Mouse (Mus musculus) neural tube, embryonic 14.5 days (tissue): ENCODE measurements around the gene Zfp385b. TPM values are rescaled to one million over a fixed set of nuclear protein-coding genes. Genes with fewer than 3 reads are reported as not detected.
A peak's percentile ranks its signal among the peaks of the same experiment; 100 is the strongest.

Experiments
- ATAC-seq: fragments of 200-750 bp; cut with Nextera tagmentation; 2 replicates; pipeline ENCODE4 v1.8.0; 2017; ENCODE audit warnings: low read depth, mild to moderate bottlenecking, moderate TSS enrichment, moderate library complexity
- H3K27ac ChIP-seq: fragments of 300-500 bp; sonication (generic); 2 replicates; pipeline ENCODE4 v1.5.1; 2014; ENCODE audit warnings: low read depth, mild to moderate bottlenecking, control low read depth, low read length, moderate library complexity, mixed read lengths
- H3K27me3 ChIP-seq: fragments of 300-500 bp; sonication (generic); 2 replicates; pipeline ENCODE4 v1.6.1; 2014; ENCODE audit warnings: low read length; ENCODE audit not compliant: control insufficient read depth, insufficient read depth
- H3K36me3 ChIP-seq: fragments of 300-500 bp; sonication (generic); 2 replicates; pipeline ENCODE4 v1.6.1; 2014; ENCODE audit warnings: low read length, mixed read lengths; ENCODE audit not compliant: control insufficient read depth, insufficient read depth
- H3K4me1 ChIP-seq: fragments of 300-500 bp; sonication (generic); 2 replicates; pipeline ENCODE4 v1.6.1; 2014; ENCODE audit warnings: low read length; ENCODE audit not compliant: control insufficient read depth, insufficient read depth
- H3K4me2 ChIP-seq: fragments of 300-500 bp; sonication (generic); 2 replicates; pipeline ENCODE4 v1.6.1; 2014; ENCODE audit warnings: mild to moderate bottlenecking, low read depth, low read length, control low read depth
- H3K4me3 ChIP-seq: fragments of 300-500 bp; sonication (generic); 2 replicates; pipeline ENCODE4 v1.5.1; 2014; ENCODE audit warnings: low read depth, low read length, control low read depth, mixed read lengths
- H3K9ac ChIP-seq: fragments of 300-500 bp; sonication (generic); replicated peaks from 2 replicates; pipeline ENCODE4 v1.6.1; 2014; ENCODE audit warnings: low read depth, mild to moderate bottlenecking, control low read depth, low read length, mixed read lengths
- H3K9me3 ChIP-seq: fragments of 300-500 bp; sonication (generic); 2 replicates; pipeline ENCODE4 v1.6.1; 2016; ENCODE audit warnings: low read length; ENCODE audit not compliant: control insufficient read depth
- WGBS: fragments of 180-500 bp; shearing (Covaris S2); extraction: QIAGEN DNeasy Blood & Tissue Kit; methylation state at CpG from one replicate; pipeline ENCODE4 v1.1.7; 2014; 5-methylcytosine and 5-hydroxymethylcytosine counted together
- polyA plus RNA-seq: library from polyadenylated mRNA; unstranded; fragments of >200 nt; fragmentation: Nextera tagmentation; extraction: Ambion mirVana; gene quantifications from 2 replicates; pipeline ENCODE4 v1.2.1, GENCODE M21; 2014

Zfp385b gene
- polyA plus RNA-seq, 1 experiment from 2014 or later, result 18.4 TPM

DNA sequence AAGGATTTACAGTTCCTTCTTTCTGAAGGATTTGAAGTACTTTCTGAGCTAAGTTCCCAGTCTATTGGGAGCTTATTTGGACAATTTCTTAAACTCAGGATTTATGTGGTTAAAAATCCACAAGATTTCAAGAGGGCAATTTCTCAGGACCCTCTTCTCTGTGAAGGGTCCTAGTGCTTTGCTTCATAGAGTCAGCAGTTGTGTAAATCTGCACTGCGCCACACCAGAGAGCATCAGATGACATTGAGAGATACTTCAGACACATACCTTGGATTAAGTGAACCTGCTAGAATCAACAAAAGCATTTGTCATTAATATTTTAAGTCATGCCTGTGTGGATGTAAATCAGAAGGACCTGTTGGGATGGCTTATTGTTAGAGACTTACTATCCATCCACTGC lies 439.5 kb downstream of the Zfp385b start:
- Histone ChIP-seq H3K27ac (no peak overlapping the region), H3K9me3 (no peaks in the 10 kb centered on the region), H3K4me3 (no peak overlapping the region), H3K36me3 (no peaks in the 10 kb centered on the region), H3K4me1 (no peaks in the 10 kb centered on the region), H3K27me3 (no peaks in the 10 kb centered on the region), H3K4me2 (no peak overlapping the region), H3K9ac (no peak overlapping the region)
- ATAC-seq, result no peak
- 83% methylated on average over 1 of the region's 1 CpGs for WGBS

DNA sequence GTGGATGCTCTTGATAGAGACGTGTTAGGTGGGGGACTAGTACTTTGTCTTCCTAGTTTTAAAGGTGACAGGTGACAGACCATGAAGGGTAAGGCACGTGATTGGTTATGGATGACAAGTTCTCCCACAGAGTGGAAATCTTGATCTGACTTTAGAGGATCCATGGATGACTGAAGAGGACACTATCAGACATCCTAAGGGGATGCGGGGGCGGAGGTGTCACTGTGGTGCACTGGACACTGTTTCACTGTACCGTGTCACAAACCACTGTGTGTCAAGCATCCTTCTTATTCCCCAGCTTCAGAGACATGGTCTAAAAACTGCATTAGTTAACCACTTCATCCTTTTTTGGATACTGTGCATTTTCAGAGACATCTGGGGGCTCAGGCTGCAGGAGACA lies 440.1 kb downstream of the Zfp385b start:
- Histone ChIP-seq H3K9me3 (no peaks in the 10 kb centered on the region), H3K4me1 (no peaks in the 10 kb centered on the region), H3K4me2 (no peak overlapping the region), H3K4me3 (no peak overlapping the region), H3K27ac (no peak overlapping the region), H3K27me3 (no peaks in the 10 kb centered on the region), H3K36me3 (no peaks in the 10 kb centered on the region), H3K9ac (no peak overlapping the region)
- ATAC-seq, result no peak
- WGBS, result 90% methylated on average over 5 of the region's 5 CpGs

DNA sequence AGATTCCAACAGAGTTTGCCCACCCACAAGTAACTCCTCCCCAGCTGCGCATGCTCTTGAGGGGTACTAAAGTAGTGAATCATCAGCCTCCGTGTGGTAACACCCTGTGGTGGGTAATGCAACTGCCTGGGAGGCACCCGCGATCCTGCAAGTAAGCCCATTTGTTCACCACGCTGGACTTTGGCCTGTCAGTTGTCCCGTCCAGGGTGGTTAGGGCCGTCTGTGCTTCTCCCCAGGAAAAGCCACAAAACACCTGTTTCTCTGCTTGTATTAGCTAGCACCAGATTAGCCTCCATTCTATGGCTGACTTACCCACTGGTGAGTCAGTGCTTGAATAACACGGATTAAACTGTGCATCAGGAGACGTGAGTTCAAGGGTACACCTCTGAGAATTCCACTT lies 442.6 kb downstream of the Zfp385b start:
- H3K4me3 ChIP-seq, result no peak overlapping the region
- no peaks in the 10 kb centered on the region for H3K27me3 ChIP-seq
- H3K9me3 ChIP-seq, result no peaks in the 10 kb centered on the region
- no peak overlapping the region for H3K27ac ChIP-seq
- no peak for ATAC-seq
- H3K9ac ChIP-seq, result no peak overlapping the region
- H3K36me3 ChIP-seq, result no peaks in the 10 kb centered on the region
- no peak overlapping the region for H3K4me2 ChIP-seq
- no peaks in the 10 kb centered on the region for H3K4me1 ChIP-seq
- 76% methylated on average over 9 of the region's 9 CpGs for WGBS

DNA sequence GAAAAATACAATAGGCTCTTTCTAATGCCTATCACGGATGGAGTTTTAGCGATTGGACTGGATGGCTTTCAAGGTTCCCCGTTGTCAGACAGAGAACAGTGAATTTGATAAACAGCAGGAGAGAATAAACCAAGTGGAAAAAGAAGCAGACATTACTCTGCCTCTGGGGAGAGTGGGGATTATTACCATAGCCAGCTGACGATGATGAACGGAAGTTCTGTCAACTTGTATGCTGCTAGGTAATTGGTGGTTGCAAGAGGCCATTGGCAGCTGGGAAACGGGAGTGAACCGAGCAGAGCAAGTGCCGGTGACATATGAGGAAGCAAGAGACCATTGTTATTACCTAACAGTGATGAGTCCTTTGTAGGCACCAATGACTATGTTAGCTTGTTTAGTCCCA lies 444.3 kb downstream of the Zfp385b start:
- peak; percentile 24; the same call in 1 of the 2 replicates for ATAC-seq
- no peak overlapping the region for H3K9ac ChIP-seq
- H3K4me3 ChIP-seq, result no peak overlapping the region
- no peaks in the 10 kb centered on the region for H3K27me3 ChIP-seq
- 35% methylated on average over 8 of the region's 8 CpGs for WGBS
- no peaks in the 10 kb centered on the region for H3K4me1 ChIP-seq
- no peak overlapping the region for H3K27ac ChIP-seq
- no peak overlapping the region for H3K4me2 ChIP-seq
- no peaks in the 10 kb centered on the region for H3K9me3 ChIP-seq
- no peaks in the 10 kb centered on the region for H3K36me3 ChIP-seq

DNA sequence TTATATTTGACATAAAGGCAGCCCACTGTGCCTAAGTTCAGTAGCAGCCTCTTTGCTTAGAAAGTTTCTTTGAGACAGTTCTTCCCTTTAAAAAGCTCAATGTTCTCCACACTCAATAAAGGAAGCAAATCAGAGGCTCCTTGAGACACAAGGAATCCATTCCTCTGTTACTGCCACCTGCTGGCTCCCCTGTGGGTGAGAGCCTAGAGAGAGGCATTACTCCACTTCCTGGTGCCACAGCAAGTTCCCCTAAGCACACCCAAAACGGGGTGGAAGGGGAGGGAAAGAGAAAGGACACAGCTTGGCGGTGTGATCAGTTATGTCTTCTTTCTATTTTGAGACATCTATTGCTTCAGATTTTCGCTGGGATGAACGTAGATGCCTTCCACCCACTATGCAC lies 450.3 kb downstream of the Zfp385b start:
- Histone ChIP-seq H3K9me3 (no peaks in the 10 kb centered on the region), H3K4me1 (no peaks in the 10 kb centered on the region), H3K4me2 (no peak overlapping the region), H3K9ac (no peak overlapping the region), H3K36me3 (no peaks in the 10 kb centered on the region), H3K4me3 (no peak overlapping the region), H3K27me3 (no peaks in the 10 kb centered on the region), H3K27ac (no peak overlapping the region)
- 66% methylated on average over 4 of the region's 4 CpGs for WGBS
- no peak for ATAC-seq

Other genes with a start within 250 kb of the Zfp385b start
- gene Cwc22, start 126.7 kb upstream of the Zfp385b start, polyA plus RNA-seq, result 17.3 and 23.7 TPM in 2 replicates